Mouse (Mus musculus) embryonic facial prominence, embryonic 10.5 days (tissue): ENCODE measurements around the gene Ppy. TPM values are rescaled to one million over a fixed set of nuclear protein-coding genes. Genes with fewer than 3 reads are reported as not detected.

Source experiments
- DNase-seq: peaks from one replicate; pipeline ENCODE4 v3.0.0-alpha.2; 2017; ENCODE audit warnings: low spot score
- H3K27ac ChIP-seq: fragments of 300-500 bp; sonication (generic); replicated peaks from 2 replicates; pipeline ENCODE4 v1.5.1; 2016; ENCODE audit warnings: mild to moderate bottlenecking
- H3K27me3 ChIP-seq: fragments of 300-500 bp; sonication (generic); replicated peaks from 2 replicates; pipeline ENCODE4 v1.6.1; 2016; ENCODE audit warnings: low read depth, mild to moderate bottlenecking; ENCODE audit not compliant: poor library complexity, severe bottlenecking
- H3K36me3 ChIP-seq: fragments of 300-500 bp; sonication (generic); replicated peaks from 2 replicates; pipeline ENCODE4 v1.6.1; 2016; ENCODE audit warnings: mild to moderate bottlenecking, moderate library complexity
- H3K4me1 ChIP-seq: fragments of 300-500 bp; sonication (generic); 2 replicates; pipeline ENCODE4 v1.6.1; 2016
- H3K4me3 ChIP-seq: fragments of 300-500 bp; sonication (generic); 2 replicates; pipeline ENCODE4 v1.5.1; 2016; ENCODE audit warnings: mild to moderate bottlenecking, moderate library complexity
- H3K9me3 ChIP-seq: fragments of 300-500 bp; sonication (generic); 2 replicates; pipeline ENCODE4 v1.6.1; 2016; ENCODE audit warnings: mild to moderate bottlenecking
- WGBS: fragments of 180-500 bp; shearing (Covaris S2); methylation state at CpG from one replicate; pipeline ENCODE4 v1.1.7; 2016; 5-methylcytosine and 5-hydroxymethylcytosine counted together
- polyA plus RNA-seq: library from polyadenylated mRNA; unstranded; fragments of >200 nt; fragmentation: Nextera tagmentation; extraction: Ambion mirVana; gene quantifications from 2 replicates; pipeline ENCODE4 v1.2.1, GENCODE M21; 2016

Gene Ppy
- polyA plus RNA-seq, 1 experiment from 2014 or later: not detected

DNA sequence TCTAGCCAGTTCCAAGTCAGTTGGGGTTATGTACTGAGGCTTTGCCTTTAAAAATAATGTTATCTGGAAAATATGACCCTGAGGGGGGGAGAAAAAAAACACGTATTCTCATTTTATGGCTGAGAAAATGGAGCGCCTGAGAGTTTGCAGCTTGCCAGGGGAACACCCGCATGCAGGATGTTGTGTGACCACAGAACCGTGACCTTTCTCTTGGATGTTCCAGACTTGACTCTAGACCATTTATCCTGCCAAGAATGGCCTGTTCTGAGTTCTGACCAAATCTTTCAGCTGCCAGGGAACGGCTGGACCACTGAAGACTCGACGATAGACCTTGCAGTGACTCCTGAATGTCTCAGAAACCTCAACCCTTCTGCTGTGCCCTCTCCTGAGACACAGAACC is 47.9 kb downstream of the Ppy start:
- no peak overlapping the region for H3K27ac ChIP-seq
- peaks cover 17% of the 10 kb centered on the region for H3K4me1 ChIP-seq
- no peaks in the 10 kb centered on the region for H3K36me3 ChIP-seq
- 0 out of 2 replicates have a peak, but pooled peaks cover 17% of the 10 kb centered on the region for H3K27me3 ChIP-seq
- DNase-seq: no peak
- H3K4me3 ChIP-seq: no peak overlapping the region
- no peaks in the 10 kb centered on the region for H3K9me3 ChIP-seq
- WGBS: 85% methylated on average over 7 of the region's 7 CpGs

DNA sequence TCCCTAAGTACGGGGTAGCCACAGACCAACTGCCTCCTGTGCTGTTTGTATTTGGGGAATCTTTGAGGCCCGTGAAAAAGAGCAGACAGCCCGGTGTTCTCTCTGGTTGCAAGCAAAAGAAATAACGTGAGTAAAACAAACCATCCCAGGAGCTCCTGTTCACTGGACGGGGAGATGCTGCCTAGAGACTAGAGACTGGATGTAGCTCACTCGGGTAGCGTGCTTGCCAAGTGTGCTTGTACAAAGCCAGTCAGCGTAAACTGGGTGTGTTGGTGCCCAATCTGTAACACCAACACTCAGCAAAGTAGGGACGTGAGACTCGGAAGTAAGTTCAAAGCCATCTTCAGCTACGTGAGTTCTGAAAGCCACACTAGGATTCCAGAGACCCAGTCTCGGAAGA is 48.4 kb downstream of the Ppy start:
- peaks cover 17% of the 10 kb centered on the region for H3K4me1 ChIP-seq
- H3K27me3 ChIP-seq: 0 out of 2 replicates have a peak, but pooled peaks cover 12% of the 10 kb centered on the region
- no peaks in the 10 kb centered on the region for H3K9me3 ChIP-seq
- 83% methylated on average over 12 of the region's 12 CpGs for WGBS
- DNase-seq: no peak
- H3K4me3 ChIP-seq: no peak overlapping the region
- no peaks in the 10 kb centered on the region for H3K36me3 ChIP-seq
- H3K27ac ChIP-seq: no peak overlapping the region

DNA sequence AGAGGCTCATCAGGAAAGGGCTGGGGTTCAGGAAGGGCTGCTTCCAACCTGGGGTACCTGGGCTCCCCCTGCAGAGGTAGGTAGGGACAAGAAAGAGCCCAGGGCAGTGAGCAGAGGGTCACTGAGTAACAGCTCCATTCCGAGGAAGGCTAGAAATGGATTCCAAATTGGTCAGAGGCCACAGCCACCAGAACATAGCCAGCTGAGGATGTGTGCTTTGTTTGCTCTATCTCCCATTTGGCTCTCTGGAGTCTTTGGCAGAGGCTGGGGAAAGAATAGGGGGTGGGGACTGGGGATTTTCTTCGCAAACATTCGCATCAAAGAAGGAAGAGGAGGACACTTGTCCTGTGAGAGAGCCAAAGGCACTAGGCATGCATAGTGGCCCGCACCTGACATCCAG is 49.2 kb downstream of the Ppy start:
- no peak overlapping the region for H3K27ac ChIP-seq
- no peak overlapping the region for H3K4me3 ChIP-seq
- 0 out of 2 replicates have a peak, but pooled peaks cover 5% of the 10 kb centered on the region for H3K27me3 ChIP-seq
- DNase-seq: no peak
- 45% methylated on average over 4 of the region's 4 CpGs for WGBS
- H3K4me1 ChIP-seq: peaks cover 12% of the 10 kb centered on the region
- no peaks in the 10 kb centered on the region for H3K9me3 ChIP-seq
- H3K36me3 ChIP-seq: no peaks in the 10 kb centered on the region

DNA sequence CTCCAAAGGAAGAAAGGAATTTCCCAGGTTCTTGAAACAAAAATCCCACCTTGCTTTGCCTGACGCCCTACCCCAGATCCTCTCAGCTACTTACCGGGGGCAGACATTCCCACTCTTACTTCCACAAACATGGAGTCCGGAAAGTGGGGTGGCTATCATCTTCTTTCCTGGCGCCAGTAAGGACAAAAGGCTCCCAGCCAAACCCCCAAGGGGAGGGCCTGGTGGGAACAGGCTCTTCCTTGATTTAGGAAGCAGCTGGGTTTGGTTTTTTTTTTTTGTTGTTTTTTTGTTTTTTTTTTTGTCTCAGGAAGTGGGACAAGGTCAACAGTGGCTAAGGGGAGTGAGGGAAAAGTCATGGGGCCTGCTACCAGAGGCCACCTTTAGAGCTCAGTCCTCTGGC is 49.6 kb downstream of the Ppy start:
- 62% methylated on average over 4 of the region's 4 CpGs for WGBS
- 0 out of 2 replicates have a peak, but pooled peaks cover 4% of the 10 kb centered on the region for H3K27me3 ChIP-seq
- no peaks in the 10 kb centered on the region for H3K36me3 ChIP-seq
- no peaks in the 10 kb centered on the region for H3K9me3 ChIP-seq
- DNase-seq: no peak
- H3K4me3 ChIP-seq: no peak overlapping the region
- peaks cover 8% of the 10 kb centered on the region; the same call in 1 of the 2 replicates for H3K4me1 ChIP-seq
- peak overlapping the region; percentile 26; the same call in 1 of the 2 replicates for H3K27ac ChIP-seq

Other genes starting within 250 kb of the Ppy start
- 1.9 and 2.9 TPM in 2 replicates for gene Meox1, start 206.9 kb downstream of the Ppy start, polyA plus RNA-seq
- 0.20 and 0.30 TPM in 2 replicates for gene Sost, start 134.3 kb downstream of the Ppy start, polyA plus RNA-seq
- gene Cfap97d1, start 117.0 kb downstream of the Ppy start, polyA plus RNA-seq: not detected in 2 replicates
- 11.0 and 11.7 TPM in 2 replicates for gene Dusp3, start 114.3 kb downstream of the Ppy start, polyA plus RNA-seq
- 8.2 and 10.3 TPM in 2 replicates for gene Mpp3, start 72.9 kb downstream of the Ppy start, polyA plus RNA-seq
- gene Cd300lg, start 59.8 kb downstream of the Ppy start, polyA plus RNA-seq: 0.28 and 0.51 TPM in 2 replicates
- 12.5 and 12.9 TPM in 2 replicates for gene Mpp2, start 12.8 kb downstream of the Ppy start, polyA plus RNA-seq
- gene Pyy, start 6.5 kb upstream of the Ppy start, polyA plus RNA-seq: 0.32 and 0.49 TPM in 2 replicates
- not detected in 2 replicates for gene Nags, start 44.2 kb upstream of the Ppy start, polyA plus RNA-seq
- gene Tmem101, start 55.1 kb upstream of the Ppy start, polyA plus RNA-seq: 35.0 and 38.0 TPM in 2 replicates
- gene Lsm12, start 84.0 kb upstream of the Ppy start, polyA plus RNA-seq: 145 and 155 TPM in 2 replicates
- 38.2 and 39.6 TPM in 2 replicates for gene G6pc3, start 88.3 kb upstream of the Ppy start, polyA plus RNA-seq
- 49.6 and 52.9 TPM in 2 replicates for gene Hdac5, start 128.8 kb upstream of the Ppy start, polyA plus RNA-seq
- gene BC030867, start 147.6 kb upstream of the Ppy start, polyA plus RNA-seq: 30.1 and 32.4 TPM in 2 replicates
- 0.09 and 0.10 TPM in 2 replicates for gene Asb16, start 167.4 kb upstream of the Ppy start, polyA plus RNA-seq
- 45.2 and 46.2 TPM in 2 replicates for gene Tmub2, start 183.6 kb upstream of the Ppy start, polyA plus RNA-seq
- gene Atxn7l3, start 195.3 kb upstream of the Ppy start, polyA plus RNA-seq: 15.6 and 18.2 TPM in 2 replicates
- 94.2 and 96.3 TPM in 2 replicates for gene Ubtf, start 218.4 kb upstream of the Ppy start, polyA plus RNA-seq